Mouse (Mus musculus): Measurements from ENCODE around the gene Acsm4. TPM values are rescaled to one million over a fixed set of nuclear protein-coding genes. Genes with fewer than 3 reads are reported as not detected.

Acsm4 gene
- polyA plus RNA-seq, 1 experiment from 2014 or later = not detected

- no peaks in the 10 kb centered on the region for H3K36me3 ChIP-seq (ENCODE audit: control insufficient read depth, insufficient read depth, low read length)
- 80% methylated on average over 1 of the region's 2 CpGs for WGBS
- no peak overlapping the region for H3K9ac ChIP-seq (ENCODE audit: low read length)
- no peaks in the 10 kb centered on the region for H3K9me3 ChIP-seq (ENCODE audit: control insufficient read depth, low read length)
- no peak overlapping the region for H3K4me3 ChIP-seq (ENCODE audit: low read depth, low read length)
- H3K27me3 ChIP-seq (ENCODE audit: control insufficient read depth, insufficient read depth, low read length) = no peaks in the 10 kb centered on the region
- no peak for DNase-seq (ENCODE audit: low spot score, missing footprints)
- no peak overlapping the region for H3K4me2 ChIP-seq
- 0 out of 2 replicates have a peak, but pooled peaks cover 3% of the 10 kb centered on the region for H3K4me1 ChIP-seq (ENCODE audit: control insufficient read depth, insufficient read depth, low read length)
- H3K27ac ChIP-seq (ENCODE audit: low read depth, low read length) = no peak overlapping the region
- no peak for ATAC-seq (ENCODE audit: low FRiP score)
These were observed 58.9 kb downstream of the Acsm4 start for GRCm38 (mm10) chr7:119748761-119749160.

GRCm38 (mm10) chr7:119749942-119750341 lies 60.1 kb downstream of the Acsm4 start:
- WGBS = 54% methylated on average over 2 of the region's 2 CpGs
- Histone ChIP-seq H3K4me3 (ENCODE audit: low read depth, low read length) (no peak overlapping the region), H3K9ac (ENCODE audit: low read length) (no peak overlapping the region), H3K4me1 (ENCODE audit: control insufficient read depth, insufficient read depth, low read length) (no peaks in the 10 kb centered on the region), H3K36me3 (ENCODE audit: control insufficient read depth, insufficient read depth, low read length) (no peaks in the 10 kb centered on the region), H3K27ac (ENCODE audit: low read depth, low read length) (no peak overlapping the region), H3K4me2 (no peak overlapping the region), H3K27me3 (ENCODE audit: control insufficient read depth, insufficient read depth, low read length) (no peaks in the 10 kb centered on the region), H3K9me3 (ENCODE audit: control insufficient read depth, low read length) (no peaks in the 10 kb centered on the region)
- no peak for ATAC-seq (ENCODE audit: low FRiP score)
- DNase-seq (ENCODE audit: low spot score, missing footprints) = no peak

- H3K27ac ChIP-seq (ENCODE audit: low read depth, low read length) = no peak overlapping the region
- H3K36me3 ChIP-seq (ENCODE audit: control insufficient read depth, insufficient read depth, low read length) = no peaks in the 10 kb centered on the region
- no peaks in the 10 kb centered on the region for H3K9me3 ChIP-seq (ENCODE audit: control insufficient read depth, low read length)
- H3K4me2 ChIP-seq = no peak overlapping the region
- WGBS = 85% methylated on average over 1 of the region's 1 CpGs
- DNase-seq (ENCODE audit: low spot score, missing footprints) (no peak), ATAC-seq (ENCODE audit: low FRiP score) (no peak)
- no peak overlapping the region for H3K9ac ChIP-seq (ENCODE audit: low read length)
- H3K4me1 ChIP-seq (ENCODE audit: control insufficient read depth, insufficient read depth, low read length) = no peaks in the 10 kb centered on the region
- H3K27me3 ChIP-seq (ENCODE audit: control insufficient read depth, insufficient read depth, low read length) = no peaks in the 10 kb centered on the region
- no peak overlapping the region for H3K4me3 ChIP-seq (ENCODE audit: low read depth, low read length)
These were observed 63.9 kb downstream of the Acsm4 start for GRCm38 (mm10) chr7:119753696-119754095.

- 87% methylated on average over 11 of the region's 11 CpGs for WGBS
- Histone ChIP-seq H3K4me2 (no peak within 1 kb of the TSS), H3K4me1 (ENCODE audit: control insufficient read depth, insufficient read depth, low read length) (no peaks in the 10 kb centered on the region), H3K4me3 (ENCODE audit: low read depth, low read length) (no peak within 1 kb of the TSS), H3K27me3 (ENCODE audit: control insufficient read depth, insufficient read depth, low read length) (no peaks in the 10 kb centered on the region), H3K36me3 (ENCODE audit: control insufficient read depth, insufficient read depth, low read length) (no peaks in the 10 kb centered on the region), H3K27ac (ENCODE audit: low read depth, low read length) (no peak within 1 kb of the TSS), H3K9ac (ENCODE audit: low read length) (no peak within 1 kb of the TSS), H3K9me3 (ENCODE audit: control insufficient read depth, low read length) (no peaks in the 10 kb centered on the region)
- ATAC-seq (ENCODE audit: low FRiP score) = no peak
- DNase-seq (ENCODE audit: low spot score, missing footprints) = no peak
These were observed 70.7 kb downstream of the Acsm4 start, which contains the start of gene Acsm3 for GRCm38 (mm10) chr7:119760527-119760951. Gene Acsm3, plus strand, starts transcription at chr7:119760923.

GRCm38 (mm10) chr7:119762166-119762697 lies 72.4 kb downstream of the Acsm4 start:
- DNase-seq (ENCODE audit: low spot score, missing footprints) (no peak), ATAC-seq (ENCODE audit: low FRiP score) (no peak)
- H3K9me3 ChIP-seq (ENCODE audit: control insufficient read depth, low read length) = no peaks in the 10 kb centered on the region
- no peak overlapping the region for H3K4me2 ChIP-seq
- no peaks in the 10 kb centered on the region for H3K4me1 ChIP-seq (ENCODE audit: control insufficient read depth, insufficient read depth, low read length)
- H3K36me3 ChIP-seq (ENCODE audit: control insufficient read depth, insufficient read depth, low read length) = no peaks in the 10 kb centered on the region
- H3K27ac ChIP-seq (ENCODE audit: low read depth, low read length) = no peak overlapping the region
- H3K27me3 ChIP-seq (ENCODE audit: control insufficient read depth, insufficient read depth, low read length) = no peaks in the 10 kb centered on the region
- H3K9ac ChIP-seq (ENCODE audit: low read length) = no peak overlapping the region
- no peak overlapping the region for H3K4me3 ChIP-seq (ENCODE audit: low read depth, low read length)
- 73% methylated on average over 4 of the region's 4 CpGs for WGBS

Other genes starting within 250 kb of the Acsm4 start
- gene Gp2, start 230.7 kb upstream of the Acsm4 start, polyA plus RNA-seq (2014; fragmentation: Nextera tagmentation; extraction: Ambion mirVana) = not detected in 2 replicates
- gene Umod, start 210.7 kb upstream of the Acsm4 start, polyA plus RNA-seq (2014; fragmentation: Nextera tagmentation; extraction: Ambion mirVana) = not detected in 2 replicates
- not detected in 2 replicates for gene Acsm5, start 170.6 kb upstream of the Acsm4 start, polyA plus RNA-seq (2014; fragmentation: Nextera tagmentation; extraction: Ambion mirVana)
- not detected in 2 replicates for gene Pdilt, start 166.5 kb upstream of the Acsm4 start, polyA plus RNA-seq (2014; fragmentation: Nextera tagmentation; extraction: Ambion mirVana)
- gene Acsm2, start 135.7 kb upstream of the Acsm4 start, polyA plus RNA-seq (2014; fragmentation: Nextera tagmentation; extraction: Ambion mirVana) = not detected in 2 replicates
- not detected in 2 replicates for gene Acsm1, start 83.0 kb upstream of the Acsm4 start, polyA plus RNA-seq (2014; fragmentation: Nextera tagmentation; extraction: Ambion mirVana)
- 106 TPM in 2 replicates for gene Thumpd1, start 30.8 kb downstream of the Acsm4 start, polyA plus RNA-seq (2014; fragmentation: Nextera tagmentation; extraction: Ambion mirVana)
- 0.11 and 0.19 TPM in 2 replicates for gene Acsm3, start 70.9 kb downstream of the Acsm4 start, polyA plus RNA-seq (2014; fragmentation: Nextera tagmentation; extraction: Ambion mirVana)
- gene Rexo5, start 104.0 kb downstream of the Acsm4 start, polyA plus RNA-seq (2014; fragmentation: Nextera tagmentation; extraction: Ambion mirVana) = 21.0 and 25.2 TPM in 2 replicates
- 42.6 and 45.9 TPM in 2 replicates for gene Eri2, start 104.0 kb downstream of the Acsm4 start, polyA plus RNA-seq (2014; fragmentation: Nextera tagmentation; extraction: Ambion mirVana)
- 13.1 and 14.4 TPM in 2 replicates for gene Lyrm1, start 205.8 kb downstream of the Acsm4 start, polyA plus RNA-seq (2014; fragmentation: Nextera tagmentation; extraction: Ambion mirVana)
- 10.5 and 11.1 TPM in 2 replicates for gene Dcun1d3, start 206.3 kb downstream of the Acsm4 start, polyA plus RNA-seq (2014; fragmentation: Nextera tagmentation; extraction: Ambion mirVana)

Measured in midbrain, embryonic 11.5 days (tissue).